ENCODE assay signal across 8 mouse cellular contexts in genomic region chr6:119107856-119108465, GRCm38 (mm10).
DNase-seq lines count a peak whose midpoint lies in the region; ATAC-seq lines count a peak whose summit lies in the region.

No protein-coding gene starts in this region.

- peak; percentile 52 for DNase-seq in cerebellum, adult 11 months
- peak; percentile 15 for DNase-seq in urinary bladder, postnatal 14 days (ENCODE audit: low spot score)
- DNase-seq in urinary bladder, adult 2 months (ENCODE audit: low spot score), result no peak
- peak; percentile 34 for DNase-seq in forelimb bud, embryonic 11.5 days (ENCODE audit: low read depth, low spot score)
- peak; percentile 45 to 57 for DNase-seq in kidney, postnatal 4 days
- DNase-seq in neural tube, embryonic 10.5 days (ENCODE audit: extremely low spot score, low spot score), result peak; percentile 77
- no peak for DNase-seq in spleen, postnatal 10 days (ENCODE audit: low spot score in 2 of 2)

- ATAC-seq in cerebellum, adult (ENCODE audit: insufficient number of reproducible peaks, low FRiP score, low TSS enrichment), result no peak

Comparison
In these comparisons a context has a peak if more than half of its experiments do, and no peak if none do; other contexts are left out.
1. DNase-seq: peak in cerebellum, adult 11 months (single experiment), urinary bladder, postnatal 14 days (single experiment), forelimb bud, embryonic 11.5 days (single experiment), kidney, postnatal 4 days (2 of 2) and neural tube, embryonic 10.5 days (single experiment); none in urinary bladder, adult 2 months (single experiment) and spleen, postnatal 10 days (0 of 2).